Mouse (Mus musculus): ENCODE measurements around the gene Selenoo.

Gene Selenoo

GRCm38 (mm10) chr15:89148496-89149270, 59.8 kb downstream of the Selenoo start:
- no peak for DNase-seq (ENCODE audit: low spot score)

DNA sequence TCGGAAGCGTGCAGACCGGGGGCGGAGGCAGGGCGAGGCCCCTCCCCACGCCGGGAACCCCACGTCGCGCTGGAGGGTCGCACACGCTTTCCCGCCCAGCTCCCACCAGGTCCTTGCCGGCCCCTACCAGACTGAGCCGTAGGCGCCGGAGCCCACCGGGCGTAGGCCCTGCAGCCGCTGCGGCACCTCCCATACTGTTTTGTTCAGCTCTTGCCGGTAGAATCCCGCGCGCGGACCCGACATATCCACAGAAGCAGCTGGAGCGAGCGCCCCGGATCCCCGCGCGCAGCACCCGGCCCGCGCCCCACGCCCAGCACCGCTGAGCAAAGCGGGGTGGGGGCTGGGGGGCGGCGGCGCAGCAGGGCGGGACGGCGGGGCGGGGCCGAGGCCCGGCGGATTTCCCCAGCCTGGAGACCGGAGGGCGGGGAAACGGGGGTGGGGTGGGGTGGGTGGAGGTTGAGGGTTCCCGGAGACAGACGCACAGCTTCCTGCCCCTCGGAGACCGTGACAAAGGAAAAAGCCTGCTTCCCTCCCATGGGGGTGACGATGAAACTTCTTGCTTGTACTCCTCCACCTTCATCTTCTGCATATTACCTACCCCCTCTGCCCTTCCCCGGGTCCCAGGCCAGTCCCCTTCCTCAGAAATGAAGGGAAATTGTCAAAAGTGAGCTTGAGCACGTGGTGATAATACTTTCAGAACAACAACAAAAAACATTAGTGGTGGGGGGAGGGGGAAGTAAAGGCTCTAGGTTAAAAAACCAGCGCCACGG, 60.6 kb downstream of the Selenoo start, which contains the start of gene Mapk11:
Gene Mapk11, minus strand, starts transcription at position 358 of the 770 bp plus-strand sequence.
- peak; percentile 53 for DNase-seq (ENCODE audit: low spot score)

Measured in testis, postnatal 10 days (tissue).